Mouse (Mus musculus) urinary bladder, adult 18-20 months (tissue): ENCODE data around the gene Arrdc1.

ENCODE experiments used
- DNase-seq, 2 experiments: peaks; one replicate each; pipeline ENCODE4 v3.0.0; 2022; ENCODE audit warnings: low spot score in 2 of 2, mixed read lengths in 2 of 2

The Arrdc1 gene

GRCm38 (mm10) chr2:24925284-24925683 is 9.8 kb downstream of the Arrdc1 start:
- DNase-seq, result no peak

GRCm38 (mm10) chr2:24923561-24923960 is 11.5 kb downstream of the Arrdc1 start:
- DNase-seq, result no peak

GRCm38 (mm10) chr2:24919839-24920175 is 15.2 kb downstream of the Arrdc1 start:
- DNase-seq, result no peak

- peak; percentile 86 to 92 for DNase-seq
Observed at GRCm38 (mm10) chr2:24918930-24919838, 15.9 kb downstream of the Arrdc1 start, which contains the start of gene Ehmt1. Gene Ehmt1 (minus strand): TSS chr2:24919614.

- no peak for DNase-seq
Observed at GRCm38 (mm10) chr2:24914762-24915161, 20.3 kb downstream of the Arrdc1 start.

GRCm38 (mm10) chr2:24912589-24912988 is 22.5 kb downstream of the Arrdc1 start:
- DNase-seq, result no peak

- DNase-seq, result no peak
Observed at GRCm38 (mm10) chr2:24912189-24912588, 22.9 kb downstream of the Arrdc1 start.

- no peak for DNase-seq
Observed at GRCm38 (mm10) chr2:24910481-24910880, 24.6 kb downstream of the Arrdc1 start.

- no peak for DNase-seq
Observed at GRCm38 (mm10) chr2:24905653-24906155, 29.3 kb downstream of the Arrdc1 start.

GRCm38 (mm10) chr2:24904823-24905652 is 30.0 kb downstream of the Arrdc1 start:
- DNase-seq, result no peak

- DNase-seq, result no peak
Observed at GRCm38 (mm10) chr2:24902999-24903398, 32.1 kb downstream of the Arrdc1 start.

- DNase-seq, result no peak
Observed at GRCm38 (mm10) chr2:24901055-24901454, 34.0 kb downstream of the Arrdc1 start.

GRCm38 (mm10) chr2:24899292-24899691 is 35.8 kb downstream of the Arrdc1 start:
- no peak for DNase-seq

- DNase-seq, result no peak
Observed at GRCm38 (mm10) chr2:24896761-24897160, 38.3 kb downstream of the Arrdc1 start.

GRCm38 (mm10) chr2:24894211-24894610 is 40.8 kb downstream of the Arrdc1 start:
- DNase-seq, result no peak

GRCm38 (mm10) chr2:24892318-24892717 is 42.7 kb downstream of the Arrdc1 start:
- no peak for DNase-seq

- no peak for DNase-seq
Observed at GRCm38 (mm10) chr2:24890541-24891447, 44.3 kb downstream of the Arrdc1 start.

- no peak for DNase-seq
Observed at GRCm38 (mm10) chr2:24888895-24889294, 46.2 kb downstream of the Arrdc1 start.

GRCm38 (mm10) chr2:24880686-24881085 is 54.4 kb downstream of the Arrdc1 start:
- no peak for DNase-seq
